Mouse (Mus musculus): ENCODE data around the gene Bcl2l1.

- no peak for TF ChIP-seq CTCF (IDR thresholded peaks at IDR 0.05; ENCODE audit: extremely low read depth, insufficient read depth, insufficient read length, insufficient replicate concordance)
- no peak for TF ChIP-seq POLR2A (IDR thresholded peaks at IDR 0.05; ENCODE audit: low read depth, low read length)
These were observed 31.1 kb upstream of the Bcl2l1 start for GRCm38 (mm10) chr2:152862638-152863037.
